Mouse (Mus musculus) spleen, adult 2 months (tissue): ENCODE data around the gene Ssmem1.

Source experiments
- CTCF ChIP-seq: fragments of 200-500 bp; IDR thresholded peaks from 2 replicates; pipeline ENCODE4 v1.5.1; 2011; ENCODE audit warnings: mild to moderate bottlenecking, inconsistent platforms; ENCODE audit not compliant: insufficient read depth, insufficient read length, insufficient replicate concordance; ENCODE audit errors: extremely low read depth
- POLR2A ChIP-seq: fragments of 200-500 bp; IDR thresholded peaks from 2 replicates; pipeline ENCODE4 v1.6.1; 2011; ENCODE audit warnings: low read depth, low read length, inconsistent platforms

DNA sequence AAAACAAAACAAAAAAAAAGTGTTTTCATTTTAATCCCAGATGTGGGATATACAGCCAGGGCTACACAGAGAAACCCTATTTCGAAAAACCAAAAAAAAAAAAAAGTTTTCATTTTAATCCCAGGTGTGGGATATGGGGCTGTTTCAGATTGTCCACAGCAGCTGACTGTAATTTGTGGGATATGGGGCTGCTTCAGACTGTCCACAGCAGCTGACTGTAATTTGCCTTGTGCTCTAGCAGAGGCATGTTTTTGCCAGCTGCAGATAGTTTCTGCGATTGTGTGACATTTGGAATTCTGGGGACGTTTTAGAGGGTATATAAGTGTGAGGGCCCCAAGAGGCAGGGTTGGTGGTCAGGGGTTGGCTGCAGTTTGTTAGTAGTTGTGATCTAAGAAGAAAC, 37.9 kb upstream of the Ssmem1 start:
- TF ChIP-seq CTCF (no peak), POLR2A (no peak)
